Mouse (Mus musculus) cerebellum, adult (tissue): ENCODE measurements around the gene Elp1.
A peak's percentile ranks its signal among the peaks of the same experiment; 100 is the strongest.

Source experiments
- ATAC-seq: cut with Nextera tagmentation; 2 replicates; pipeline ENCODE4 v1.9.2; 2017; ENCODE audit warnings: mild to moderate bottlenecking, moderate library complexity, mixed read lengths; ENCODE audit not compliant: insufficient number of reproducible peaks, low FRiP score, low TSS enrichment

Elp1 gene

DNA sequence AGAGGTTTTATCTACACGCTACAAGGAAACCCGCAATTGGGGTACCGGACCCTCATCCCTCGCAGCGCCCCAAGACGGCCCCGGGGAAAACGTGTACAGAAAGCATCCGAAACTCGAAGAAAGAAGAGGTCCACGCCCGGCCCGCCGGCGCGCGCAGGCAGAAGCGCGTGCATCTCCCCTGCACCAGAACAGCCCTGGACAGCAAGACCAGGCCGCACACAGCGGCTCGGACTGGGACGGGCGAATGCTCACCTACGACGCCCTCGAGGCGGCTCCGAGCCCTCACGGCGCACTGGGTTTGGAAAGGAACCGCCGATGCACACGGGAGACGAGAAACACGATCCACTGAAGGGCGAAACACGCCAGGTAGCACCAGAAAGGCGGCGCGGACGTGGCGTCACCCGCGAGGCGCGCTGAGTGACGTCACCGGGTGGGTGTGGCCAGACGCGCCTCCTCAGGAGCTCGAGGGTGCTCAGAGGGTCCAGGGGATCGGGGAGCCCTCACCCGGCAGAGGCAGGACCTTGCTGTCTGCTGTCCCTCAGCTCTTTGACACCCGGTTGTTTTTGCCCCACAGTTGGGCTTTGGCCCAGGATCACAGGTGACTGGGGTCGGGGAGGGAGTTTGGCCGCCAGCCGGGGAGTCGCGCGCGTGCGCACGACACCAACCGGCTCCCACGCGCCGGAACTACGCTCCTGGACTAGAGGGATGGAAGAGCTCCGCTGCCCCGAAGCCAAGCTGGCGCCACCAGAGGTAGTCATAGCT is at the start of gene Elp1, which contains the start of gene Fam206a:
TSS of gene Elp1 (minus strand) at position 425 of the 762 bp plus-strand sequence.
TSS of gene Fam206a (plus strand) at position 439 of the 762 bp plus-strand sequence.
- peak; percentile 91 for ATAC-seq

DNA sequence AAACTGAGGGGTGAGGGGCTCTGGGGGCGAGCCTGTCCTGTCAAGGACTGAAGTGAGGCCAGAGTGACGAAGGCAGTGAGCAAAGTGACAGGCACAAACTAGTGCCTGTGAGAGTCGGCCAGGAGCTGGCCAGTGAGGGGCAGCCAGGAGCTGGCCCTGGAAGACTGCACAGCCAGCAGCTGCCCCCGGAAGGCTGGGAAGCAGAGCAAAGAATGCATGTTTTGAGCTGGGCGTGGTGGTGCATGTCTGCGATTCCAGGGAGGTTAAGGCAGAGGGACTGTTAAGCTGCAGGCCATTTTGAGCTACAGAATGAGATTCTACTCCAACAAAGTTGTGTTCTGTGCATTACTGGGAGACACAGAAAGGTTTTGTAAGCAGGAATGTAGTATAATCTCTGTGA is 48.6 kb upstream of the Elp1 start:
- peak; percentile 71; the same call in 1 of the 2 replicates for ATAC-seq

GRCm38 (mm10) chr4:56848044-56848443 is 45.9 kb upstream of the Elp1 start:
- no peak for ATAC-seq

DNA sequence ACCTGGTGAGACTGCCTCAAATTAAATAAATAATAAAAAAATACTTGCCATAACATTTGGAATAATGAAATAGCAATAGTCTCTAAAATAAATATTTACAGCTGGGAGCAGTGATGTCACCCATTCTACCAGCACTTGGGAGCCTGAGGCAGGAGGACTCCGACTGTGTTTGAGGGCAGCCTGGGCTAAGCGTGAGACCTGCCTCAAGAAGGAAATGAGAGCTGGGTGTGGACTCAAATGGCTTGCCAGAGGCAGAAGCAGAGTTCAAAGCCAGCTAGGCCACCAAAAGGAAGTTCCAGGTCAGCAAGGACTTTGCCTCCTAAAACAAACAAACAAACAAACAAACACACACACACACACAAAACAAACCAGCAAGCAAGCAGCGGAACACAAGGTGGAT is 45.3 kb upstream of the Elp1 start:
- ATAC-seq = no peak

DNA sequence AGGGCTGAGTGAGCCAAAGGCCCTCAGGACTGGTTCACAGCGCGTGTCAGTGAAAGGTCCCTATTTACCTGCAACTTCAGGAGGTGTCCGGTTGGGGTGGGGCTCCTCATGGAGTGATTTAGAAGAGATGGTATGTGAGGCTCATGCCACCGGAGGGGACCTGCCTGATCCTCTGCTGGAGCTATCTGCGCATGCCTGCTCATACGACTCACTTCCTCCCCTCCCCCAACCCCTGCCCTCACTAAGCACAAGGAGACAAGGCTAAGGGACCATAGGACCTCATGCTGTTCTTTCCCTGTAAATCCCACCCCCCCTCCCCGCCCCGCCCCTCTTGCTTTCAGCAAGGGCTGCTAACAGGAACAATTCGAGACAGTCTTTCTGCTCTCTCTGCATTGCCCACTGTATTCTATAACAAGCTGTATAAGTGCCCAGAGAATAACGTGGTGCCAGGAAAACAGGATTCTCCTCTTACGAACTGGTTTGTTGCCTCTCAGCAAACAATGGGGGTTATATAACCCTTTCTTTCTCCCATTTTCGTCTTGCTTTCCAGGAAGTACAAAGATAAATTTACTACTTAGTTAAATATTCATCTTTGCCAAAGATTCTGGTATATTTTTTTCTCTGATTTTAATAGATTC is 43.9 kb upstream of the Elp1 start:
- ATAC-seq = no peak

- no peak for ATAC-seq
Measured at GRCm38 (mm10) chr4:56844911-56845310, 42.8 kb upstream of the Elp1 start.

GRCm38 (mm10) chr4:56843963-56844362 is 41.8 kb upstream of the Elp1 start:
- ATAC-seq = no peak

GRCm38 (mm10) chr4:56842501-56842900 is 40.4 kb upstream of the Elp1 start:
- ATAC-seq = no peak

- no peak for ATAC-seq
Measured at GRCm38 (mm10) chr4:56840297-56840696, 38.2 kb upstream of the Elp1 start.

DNA sequence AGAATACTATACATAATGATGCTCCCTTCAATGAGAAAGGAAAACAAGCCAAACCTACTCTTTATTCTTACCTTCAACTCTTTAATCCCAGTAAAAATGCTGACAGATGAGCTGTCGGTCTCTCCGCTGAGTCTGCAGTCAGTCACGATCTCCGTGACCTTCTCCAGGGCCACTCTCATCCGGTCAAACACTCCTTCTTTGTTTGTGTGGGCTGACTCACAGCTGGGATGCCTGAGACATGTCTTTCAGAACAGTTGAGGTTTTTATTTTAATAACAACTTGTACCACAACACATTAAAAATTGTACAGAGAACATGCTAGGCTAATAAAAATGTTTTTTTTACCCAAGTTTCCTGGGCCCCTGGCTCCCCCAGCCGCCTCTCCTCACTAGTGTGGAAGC is 35.5 kb upstream of the Elp1 start:
- no peak for ATAC-seq

DNA sequence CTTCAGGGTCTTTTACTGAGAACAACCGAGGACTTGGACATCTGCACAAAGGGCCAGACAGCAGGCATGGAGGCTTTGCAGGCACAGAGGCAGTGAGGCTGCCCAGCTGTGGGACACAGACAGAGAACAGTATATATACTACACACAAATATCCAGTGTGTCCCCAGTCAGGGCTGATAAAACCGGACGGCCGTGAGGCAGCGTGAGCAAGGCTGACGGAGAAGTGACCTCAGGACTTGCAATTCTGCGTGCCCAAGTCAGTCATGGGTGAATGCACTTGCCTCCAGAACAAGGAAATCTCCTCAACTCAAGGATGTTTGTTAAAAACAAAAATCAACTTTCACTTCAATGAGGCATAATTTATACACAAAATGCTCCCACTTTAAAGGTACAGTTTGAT is 29.9 kb upstream of the Elp1 start:
- ATAC-seq = no peak

- no peak for ATAC-seq
Measured at GRCm38 (mm10) chr4:56831013-56831609, 29.0 kb upstream of the Elp1 start.

GRCm38 (mm10) chr4:56829511-56829921 is 27.4 kb upstream of the Elp1 start:
- peak; percentile 40; the same call in 1 of the 2 replicates for ATAC-seq

GRCm38 (mm10) chr4:56828932-56829331 is 26.8 kb upstream of the Elp1 start:
- ATAC-seq = no peak

DNA sequence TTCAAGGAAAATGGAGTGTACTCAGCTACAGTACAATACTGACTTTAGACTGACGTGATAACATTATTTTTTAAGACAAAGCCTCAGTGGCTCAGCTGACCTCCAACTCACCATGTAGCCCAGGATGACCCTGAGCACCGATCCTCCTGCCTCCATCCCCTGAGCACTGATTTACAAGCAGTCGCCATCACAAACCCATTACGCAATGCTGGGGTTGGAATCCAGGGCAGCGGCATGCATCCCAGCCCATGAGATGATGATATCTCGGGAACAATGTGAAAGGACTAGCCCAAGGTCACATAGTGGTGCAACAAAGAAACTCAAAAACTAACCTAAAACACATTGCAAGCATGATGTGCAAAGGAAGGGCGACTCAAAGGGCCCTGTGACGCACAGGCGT is 22.1 kb upstream of the Elp1 start:
- ATAC-seq = no peak

GRCm38 (mm10) chr4:56820017-56820550 is 18.0 kb upstream of the Elp1 start:
- peak; percentile 62; the same call in 1 of the 2 replicates for ATAC-seq

DNA sequence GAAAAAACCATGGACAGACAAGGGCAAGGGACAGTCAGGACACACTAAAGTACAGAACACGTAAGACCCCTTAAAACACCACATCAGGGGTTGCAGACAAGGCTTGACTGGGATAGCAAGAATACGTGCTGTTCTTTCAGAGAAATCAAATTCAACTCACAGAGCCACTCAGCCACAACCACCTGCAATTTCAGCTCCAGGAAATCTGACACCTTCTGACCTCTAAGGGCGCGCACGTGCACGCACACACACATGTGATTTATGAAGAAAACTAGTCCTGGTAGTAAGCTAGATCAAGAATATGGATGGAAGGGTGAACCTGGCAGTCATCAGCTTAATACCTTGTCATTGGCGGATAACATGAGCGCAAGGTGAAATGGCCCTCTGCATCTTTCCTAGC is 13.0 kb upstream of the Elp1 start:
- ATAC-seq = no peak

- ATAC-seq = no peak
Measured at GRCm38 (mm10) chr4:56812096-56812495, 10.0 kb upstream of the Elp1 start.

GRCm38 (mm10) chr4:56811642-56812041 is 9.5 kb upstream of the Elp1 start:
- ATAC-seq = no peak

DNA sequence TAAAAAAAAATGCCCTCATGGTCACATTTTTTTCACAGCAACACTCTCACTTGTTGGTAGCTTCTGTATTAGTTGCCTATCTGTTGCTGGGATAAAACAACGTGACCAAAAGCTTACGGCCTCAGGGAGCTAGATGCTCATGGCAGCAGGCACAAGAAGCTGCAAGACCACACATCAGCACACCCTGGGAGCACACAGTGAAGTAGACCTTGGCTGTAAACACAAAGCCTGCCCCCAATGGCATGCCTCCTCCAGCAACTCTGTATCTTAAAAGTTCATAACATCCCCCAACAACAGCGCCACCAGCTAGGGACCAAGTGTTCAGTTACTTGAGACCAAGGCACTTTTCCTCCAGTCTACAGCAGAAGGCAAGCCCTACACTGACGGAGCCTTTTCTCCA is 6.9 kb upstream of the Elp1 start:
- no peak for ATAC-seq

GRCm38 (mm10) chr4:56802669-56803150 is 579 bp upstream of the Elp1 start:
- no peak for ATAC-seq
